Mouse (Mus musculus): ENCODE data around the gene Ccdc82. TPM values are rescaled to one million over a fixed set of nuclear protein-coding genes. Genes with fewer than 3 reads are reported as not detected.

The Ccdc82 gene
- polyA plus RNA-seq (2016; fragmentation: Nextera tagmentation; extraction: Ambion mirVana): 3.9 and 4.4 TPM in 2 replicates

GRCm38 (mm10) chr9:13246815-13247638 lies at the start of gene Ccdc82:
TSS of gene Ccdc82 (plus strand) at chr9:13246955.
- H3K9me3 ChIP-seq (replicated peaks): no peaks in the 10 kb centered on the region
- WGBS: 5% methylated on average over 32 of the region's 39 CpGs
- H3K27me3 ChIP-seq (ENCODE audit: low read depth, poor library complexity, severe bottlenecking): no peaks in the 10 kb centered on the region
- peaks cover 8% of the 10 kb centered on the region for H3K4me1 ChIP-seq
- H3K36me3 ChIP-seq: peaks cover 10% of the 10 kb centered on the region; the same call in 1 of the 2 replicates
- H3K27ac ChIP-seq: peak within 1 kb of the TSS; percentile 90
- DNase-seq (ENCODE audit: low spot score): peak; percentile 99
- H3K4me3 ChIP-seq: peak within 1 kb of the TSS; percentile 62

- 97% methylated on average over 3 of the region's 3 CpGs for WGBS
- no peaks in the 10 kb centered on the region for H3K9me3 ChIP-seq (replicated peaks)
- H3K27ac ChIP-seq: no peak overlapping the region
- no peak overlapping the region for H3K4me3 ChIP-seq
- no peaks in the 10 kb centered on the region for H3K36me3 ChIP-seq
- H3K4me1 ChIP-seq: no peaks in the 10 kb centered on the region
- no peak for DNase-seq (ENCODE audit: low spot score)
- H3K27me3 ChIP-seq (ENCODE audit: low read depth, poor library complexity, severe bottlenecking): no peaks in the 10 kb centered on the region
Measured at GRCm38 (mm10) chr9:13200079-13200478, 46.7 kb upstream of the Ccdc82 start.

- 93% methylated on average over 1 of the region's 1 CpGs for WGBS
- H3K27me3 ChIP-seq (ENCODE audit: low read depth, poor library complexity, severe bottlenecking): no peaks in the 10 kb centered on the region
- no peak overlapping the region for H3K27ac ChIP-seq
- no peaks in the 10 kb centered on the region for H3K36me3 ChIP-seq
- H3K9me3 ChIP-seq (replicated peaks): no peaks in the 10 kb centered on the region
- H3K4me3 ChIP-seq: no peak overlapping the region
- DNase-seq (ENCODE audit: low spot score): no peak
- no peaks in the 10 kb centered on the region for H3K4me1 ChIP-seq
Measured at GRCm38 (mm10) chr9:13203109-13203508, 43.6 kb upstream of the Ccdc82 start.

GRCm38 (mm10) chr9:13203681-13204080 lies 43.1 kb upstream of the Ccdc82 start:
- WGBS: 89% methylated on average over 5 of the region's 5 CpGs
- no peak for DNase-seq (ENCODE audit: low spot score)
- no peak overlapping the region for H3K4me3 ChIP-seq
- no peaks in the 10 kb centered on the region for H3K9me3 ChIP-seq (replicated peaks)
- no peaks in the 10 kb centered on the region for H3K36me3 ChIP-seq
- no peaks in the 10 kb centered on the region for H3K4me1 ChIP-seq
- no peak overlapping the region for H3K27ac ChIP-seq
- no peaks in the 10 kb centered on the region for H3K27me3 ChIP-seq (ENCODE audit: low read depth, poor library complexity, severe bottlenecking)

- Histone ChIP-seq H3K36me3 (no peaks in the 10 kb centered on the region), H3K9me3 (replicated peaks) (no peaks in the 10 kb centered on the region), H3K4me1 (no peaks in the 10 kb centered on the region), H3K27ac (no peak overlapping the region), H3K27me3 (ENCODE audit: low read depth, poor library complexity, severe bottlenecking) (no peaks in the 10 kb centered on the region), H3K4me3 (no peak overlapping the region)
- WGBS: 91% methylated on average over 2 of the region's 2 CpGs
- DNase-seq (ENCODE audit: low spot score): no peak
Measured at GRCm38 (mm10) chr9:13206369-13206768, 40.4 kb upstream of the Ccdc82 start.

- H3K4me3 ChIP-seq: no peak overlapping the region
Measured at GRCm38 (mm10) chr9:13225872-13226271, 20.9 kb upstream of the Ccdc82 start.

GRCm38 (mm10) chr9:13230553-13230952 lies 16.2 kb upstream of the Ccdc82 start:
- Histone ChIP-seq H3K27ac (no peak overlapping the region), H3K9me3 (replicated peaks) (no peaks in the 10 kb centered on the region), H3K36me3 (no peaks in the 10 kb centered on the region), H3K27me3 (ENCODE audit: low read depth, poor library complexity, severe bottlenecking) (no peaks in the 10 kb centered on the region), H3K4me1 (peaks cover 6% of the 10 kb centered on the region; the same call in 1 of the 2 replicates), H3K4me3 (no peak overlapping the region)
- DNase-seq (ENCODE audit: low spot score): peak; percentile 31
- WGBS: 23% methylated on average over 4 of the region's 4 CpGs

More at GRCm38 (mm10) chr9:13225872-13226271, 20.9 kb upstream of the Ccdc82 start:
- DNase-seq (ENCODE audit: low spot score): no peak
- H3K36me3 ChIP-seq: no peaks in the 10 kb centered on the region
- 82% methylated on average over 1 of the region's 1 CpGs for WGBS
- peaks cover 5% of the 10 kb centered on the region; the same call in 1 of the 2 replicates for H3K4me1 ChIP-seq
- H3K9me3 ChIP-seq (replicated peaks): no peaks in the 10 kb centered on the region
- H3K27ac ChIP-seq: no peak overlapping the region
- H3K27me3 ChIP-seq (ENCODE audit: low read depth, poor library complexity, severe bottlenecking): no peaks in the 10 kb centered on the region

- Histone ChIP-seq H3K27ac (no peak overlapping the region), H3K36me3 (no peaks in the 10 kb centered on the region), H3K4me3 (no peak overlapping the region), H3K9me3 (replicated peaks) (no peaks in the 10 kb centered on the region), H3K27me3 (ENCODE audit: low read depth, poor library complexity, severe bottlenecking) (no peaks in the 10 kb centered on the region), H3K4me1 (peaks cover 6% of the 10 kb centered on the region; the same call in 1 of the 2 replicates)
- WGBS: 29% methylated on average over 5 of the region's 5 CpGs
- no peak for DNase-seq (ENCODE audit: low spot score)
Measured at GRCm38 (mm10) chr9:13231545-13232216, 15.1 kb upstream of the Ccdc82 start.

GRCm38 (mm10) chr9:13242321-13242720 lies 4.4 kb upstream of the Ccdc82 start:
- no peak for DNase-seq (ENCODE audit: low spot score)
- Histone ChIP-seq H3K9me3 (replicated peaks) (no peaks in the 10 kb centered on the region), H3K27me3 (ENCODE audit: low read depth, poor library complexity, severe bottlenecking) (no peaks in the 10 kb centered on the region), H3K4me3 (no peak overlapping the region), H3K27ac (no peak overlapping the region), H3K4me1 (peaks cover 4% of the 10 kb centered on the region), H3K36me3 (peaks cover 10% of the 10 kb centered on the region; the same call in 1 of the 2 replicates)

- peak; percentile 34 for DNase-seq (ENCODE audit: low spot score)
- 10% methylated on average over 10 of the region's 10 CpGs for WGBS
- peaks cover 8% of the 10 kb centered on the region for H3K4me1 ChIP-seq
- peak within 1 kb of the TSS; percentile 57 for H3K4me3 ChIP-seq
- H3K36me3 ChIP-seq: peaks cover 10% of the 10 kb centered on the region; the same call in 1 of the 2 replicates
- no peaks in the 10 kb centered on the region for H3K27me3 ChIP-seq (ENCODE audit: low read depth, poor library complexity, severe bottlenecking)
- H3K27ac ChIP-seq: peak within 1 kb of the TSS; percentile 81
- no peaks in the 10 kb centered on the region for H3K9me3 ChIP-seq (replicated peaks)
Measured at GRCm38 (mm10) chr9:13245481-13245880, 1.3 kb upstream of the Ccdc82 start, which contains the start of gene Jrkl. TSS of gene Jrkl (minus strand) at chr9:13245829.

- Histone ChIP-seq H3K36me3 (peaks cover 10% of the 10 kb centered on the region; the same call in 1 of the 2 replicates), H3K27me3 (ENCODE audit: low read depth, poor library complexity, severe bottlenecking) (no peaks in the 10 kb centered on the region), H3K27ac (no peak overlapping the region), H3K4me3 (no peak overlapping the region), H3K4me1 (peaks cover 8% of the 10 kb centered on the region), H3K9me3 (replicated peaks) (no peaks in the 10 kb centered on the region)
- WGBS: 92% methylated on average over 4 of the region's 4 CpGs
- no peak for DNase-seq (ENCODE audit: low spot score)
Measured at GRCm38 (mm10) chr9:13248104-13248503, 1.3 kb downstream of the Ccdc82 start.

- WGBS: 82% methylated on average over 2 of the region's 2 CpGs
Measured at GRCm38 (mm10) chr9:13251251-13251650, 4.5 kb downstream of the Ccdc82 start.

GRCm38 (mm10) chr9:13256726-13257125 lies 10.0 kb downstream of the Ccdc82 start:
- no peak overlapping the region for H3K4me3 ChIP-seq
- WGBS: 96% methylated on average over 1 of the region's 1 CpGs
- H3K36me3 ChIP-seq: no peaks in the 10 kb centered on the region
- no peaks in the 10 kb centered on the region for H3K27me3 ChIP-seq (ENCODE audit: low read depth, poor library complexity, severe bottlenecking)
- no peaks in the 10 kb centered on the region for H3K4me1 ChIP-seq
- H3K9me3 ChIP-seq (replicated peaks): no peaks in the 10 kb centered on the region
- DNase-seq (ENCODE audit: low spot score): no peak
- H3K27ac ChIP-seq: no peak overlapping the region

More at GRCm38 (mm10) chr9:13251251-13251650, 4.5 kb downstream of the Ccdc82 start:
- no peak overlapping the region for H3K27ac ChIP-seq
- no peaks in the 10 kb centered on the region for H3K9me3 ChIP-seq (replicated peaks)
- no peaks in the 10 kb centered on the region for H3K27me3 ChIP-seq (ENCODE audit: low read depth, poor library complexity, severe bottlenecking)
- DNase-seq (ENCODE audit: low spot score): no peak
- H3K4me3 ChIP-seq: no peak overlapping the region
- no peaks in the 10 kb centered on the region for H3K36me3 ChIP-seq
- H3K4me1 ChIP-seq: peaks cover 8% of the 10 kb centered on the region
